Mouse (Mus musculus) cerebellum, adult 2 months (tissue): ENCODE measurements around the gene Zc3h18. TPM values are rescaled to one million over a fixed set of nuclear protein-coding genes. Genes with fewer than 3 reads are reported as not detected.

Experiments used
- DNase-seq, 2 experiments: peaks; one replicate each; pipeline ENCODE4 v3.0.0; 2021
- H3K27ac ChIP-seq: fragments of 200-500 bp; 2 replicates; pipeline ENCODE4 v1.5.1; 2012; ENCODE audit warnings: low read length, control low read depth, inconsistent platforms; ENCODE audit not compliant: insufficient read depth
- H3K27me3 ChIP-seq: fragments of 200-500 bp; 2 replicates; pipeline ENCODE4 v1.6.1; 2012; ENCODE audit warnings: inconsistent platforms, mild to moderate bottlenecking, low read length, moderate library complexity; ENCODE audit not compliant: control insufficient read depth, insufficient read depth
- H3K4me1 ChIP-seq: fragments of 200-500 bp; 2 replicates; pipeline ENCODE4 v1.6.1; 2011; ENCODE audit warnings: low read length; ENCODE audit not compliant: control insufficient read depth, insufficient read depth
- H3K4me3 ChIP-seq: fragments of 200-500 bp; replicated peaks from 2 replicates; pipeline ENCODE3; 2011; ENCODE audit warnings: mild to moderate bottlenecking, low read depth, low read length, control low read depth; ENCODE audit not compliant: insufficient read depth
- CTCF ChIP-seq: fragments of 200-500 bp; IDR thresholded peaks from 2 replicates; pipeline ENCODE4 v1.5.1; 2011; ENCODE audit warnings: low read depth, mild to moderate bottlenecking, control low read depth, low read length, moderate library complexity, borderline replicate concordance; ENCODE audit not compliant: insufficient read depth
- POLR2A ChIP-seq: fragments of 200-500 bp; IDR thresholded peaks from 2 replicates; pipeline ENCODE4 v1.6.1; 2011; ENCODE audit warnings: low read length, control low read depth, borderline replicate concordance; ENCODE audit not compliant: insufficient read depth
- WGBS: fragments of 180-500 bp; shearing (Covaris S2); methylation state at CpG from one replicate; pipeline ENCODE4 v1.1.7; 2018; 5-methylcytosine and 5-hydroxymethylcytosine counted together
- polyA plus RNA-seq: library from polyadenylated mRNA; depleted of rRNA; stranded (reverse); fragments of >200 nt; gene quantifications from 2 replicates; pipeline ENCODE4 v1.2.3, GENCODE M21; 2012

Zc3h18 gene
- polyA plus RNA-seq, 1 experiment, result 39.2 TPM

DNA sequence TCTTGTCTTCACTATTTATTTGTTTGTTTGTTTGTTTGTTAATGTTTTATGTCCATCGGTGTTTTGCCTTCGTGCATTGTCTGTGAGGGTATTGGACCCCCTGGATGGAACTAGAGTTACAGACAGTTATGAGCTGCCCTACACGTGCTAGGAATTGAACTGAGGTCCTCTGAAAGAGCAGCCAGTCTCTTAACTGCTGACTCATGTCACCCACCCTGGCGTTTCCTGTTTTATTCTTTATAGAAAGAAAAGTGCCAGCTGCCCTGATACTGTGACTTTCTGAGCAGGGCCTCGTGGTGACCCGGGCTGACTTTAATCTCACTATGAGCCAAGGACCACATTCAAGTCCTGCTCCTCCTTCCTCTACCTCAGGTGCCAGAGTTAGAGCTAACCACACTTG lies 39.1 kb downstream of the Zc3h18 start:
- WGBS, result 90% methylated on average over 6 of the region's 6 CpGs
- no peaks in the 10 kb centered on the region for H3K27me3 ChIP-seq
- TF ChIP-seq POLR2A (no peak), CTCF (no peak)
- no peak overlapping the region for H3K4me3 ChIP-seq
- no peak for DNase-seq
- H3K27ac ChIP-seq, result no peak overlapping the region
- H3K4me1 ChIP-seq, result peaks cover 9% of the 10 kb centered on the region

- Histone ChIP-seq H3K27me3 (no peaks in the 10 kb centered on the region), H3K4me3 (no peak overlapping the region), H3K4me1 (peaks cover 12% of the 10 kb centered on the region), H3K27ac (no peak overlapping the region)
- 16% methylated on average over 9 of the region's 9 CpGs for WGBS
- no peak for TF ChIP-seq CTCF
- no peak for TF ChIP-seq POLR2A
- DNase-seq, result no peak
Observed at GRCm38 (mm10) chr8:122419881-122420555, 43.6 kb downstream of the Zc3h18 start.

DNA sequence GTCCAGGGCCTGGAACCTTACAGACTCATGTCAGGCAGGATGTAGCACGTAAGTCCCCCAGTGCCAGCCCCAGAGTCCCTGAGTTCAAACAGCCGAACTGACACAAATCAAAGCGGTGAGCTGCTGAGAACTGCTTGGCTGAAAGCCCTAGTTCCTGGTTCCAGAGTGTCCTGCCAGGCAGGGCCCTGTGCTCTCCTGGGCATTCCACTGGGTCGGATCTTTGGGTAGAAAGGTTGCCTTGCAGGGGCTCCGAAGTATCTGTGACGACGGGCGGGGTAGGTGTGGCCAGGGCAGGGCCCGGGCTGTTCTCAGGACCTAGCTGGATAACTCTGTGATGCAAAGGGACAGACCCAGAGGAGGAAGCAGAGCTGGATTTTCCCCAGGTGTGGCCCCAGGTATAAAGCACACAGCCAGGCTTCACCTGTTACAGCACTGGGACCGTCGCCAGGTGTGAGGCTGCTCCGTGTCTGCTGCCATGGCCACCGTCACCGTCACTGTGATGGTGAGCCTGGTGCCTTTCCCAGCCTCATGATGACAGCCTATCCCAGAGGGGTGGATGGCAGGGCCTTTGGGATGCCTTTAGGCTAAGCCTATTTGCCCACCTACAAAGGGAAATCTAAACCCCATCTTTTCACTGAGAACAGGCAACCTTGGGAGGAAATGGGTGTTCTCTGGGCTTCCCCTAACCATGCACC lies 45.1 kb downstream of the Zc3h18 start, which contains the start of gene Il17c:
Gene Il17c (plus strand): TSS at position 645 of the 695 bp plus-strand sequence.
- no peak within 1 kb of the TSS for H3K27ac ChIP-seq
- no peaks in the 10 kb centered on the region for H3K27me3 ChIP-seq
- H3K4me3 ChIP-seq, result no peak within 1 kb of the TSS
- TF ChIP-seq POLR2A (no peak), CTCF (no peak)
- 59% methylated on average over 14 of the region's 14 CpGs for WGBS
- DNase-seq, result no peak
- H3K4me1 ChIP-seq, result peaks cover 12% of the 10 kb centered on the region

GRCm38 (mm10) chr8:122423217-122423616 lies 46.8 kb downstream of the Zc3h18 start:
- Histone ChIP-seq H3K4me3 (no peak overlapping the region), H3K27ac (no peak overlapping the region), H3K4me1 (peaks cover 9% of the 10 kb centered on the region), H3K27me3 (no peaks in the 10 kb centered on the region)
- no peak for TF ChIP-seq CTCF
- TF ChIP-seq POLR2A, result no peak
- 70% methylated on average over 24 of the region's 24 CpGs for WGBS
- no peak for DNase-seq

- 14% methylated on average over 5 of the region's 5 CpGs for WGBS
- no peaks in the 10 kb centered on the region for H3K27me3 ChIP-seq
- no peak for DNase-seq
- H3K4me1 ChIP-seq, result peaks cover 9% of the 10 kb centered on the region
- TF ChIP-seq CTCF (no peak), POLR2A (no peak)
- no peak overlapping the region for H3K27ac ChIP-seq
- H3K4me3 ChIP-seq, result no peak overlapping the region
Observed at GRCm38 (mm10) chr8:122423659-122424058, 47.2 kb downstream of the Zc3h18 start.

DNA sequence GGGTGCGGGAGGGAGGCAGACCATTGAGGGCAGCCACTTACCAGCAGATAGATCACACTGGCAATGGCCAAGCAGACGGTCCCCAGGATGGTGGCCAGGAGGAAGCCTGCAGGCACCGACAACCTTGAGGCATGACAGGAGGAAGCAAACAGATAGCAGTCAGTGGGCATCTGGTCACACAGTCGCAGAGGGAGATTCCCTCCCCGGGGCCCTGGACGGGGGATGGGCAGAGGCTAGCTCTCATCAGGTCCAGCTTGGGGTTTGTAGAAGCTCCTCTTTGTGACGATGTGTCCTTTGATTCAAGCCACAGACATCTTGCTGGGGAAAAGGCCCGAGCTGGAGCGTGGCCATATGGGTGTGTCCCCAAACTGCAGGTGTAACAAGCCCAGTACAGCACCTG lies 49.7 kb downstream of the Zc3h18 start:
- TF ChIP-seq POLR2A (no peak), CTCF (no peak)
- no peak for DNase-seq
- Histone ChIP-seq H3K4me1 (0 out of 2 replicates have a peak, but pooled peaks cover 3% of the 10 kb centered on the region), H3K4me3 (no peak overlapping the region), H3K27ac (no peak overlapping the region), H3K27me3 (no peaks in the 10 kb centered on the region)
- WGBS, result 49% methylated on average over 9 of the region's 9 CpGs

GRCm38 (mm10) chr8:122427607-122428006 lies 51.2 kb downstream of the Zc3h18 start:
- TF ChIP-seq CTCF (no peak), POLR2A (no peak)
- Histone ChIP-seq H3K27me3 (no peaks in the 10 kb centered on the region), H3K27ac (no peak overlapping the region), H3K4me3 (no peak overlapping the region), H3K4me1 (0 out of 2 replicates have a peak, but pooled peaks cover 3% of the 10 kb centered on the region)
- no peak for DNase-seq
- 55% methylated on average over 7 of the region's 7 CpGs for WGBS

- no peak for DNase-seq
- H3K4me1 ChIP-seq, result 0 out of 2 replicates have a peak, but pooled peaks cover 3% of the 10 kb centered on the region
Observed at GRCm38 (mm10) chr8:122428163-122428562, 51.8 kb downstream of the Zc3h18 start.

More at GRCm38 (mm10) chr8:122428163-122428562, 51.8 kb downstream of the Zc3h18 start:
- TF ChIP-seq CTCF (no peak), POLR2A (no peak)
- Histone ChIP-seq H3K27ac (no peak overlapping the region), H3K27me3 (no peaks in the 10 kb centered on the region), H3K4me3 (no peak overlapping the region)
- WGBS, result 92% methylated on average over 9 of the region's 9 CpGs
